Mouse (Mus musculus): ENCODE results near the gene Phf13. TPM values are rescaled to one million over a fixed set of nuclear protein-coding genes. Genes with fewer than 3 reads are reported as not detected.

Phf13 gene
- polyA plus RNA-seq, 1 experiment from 2014 or later = 33.4 TPM

DNA sequence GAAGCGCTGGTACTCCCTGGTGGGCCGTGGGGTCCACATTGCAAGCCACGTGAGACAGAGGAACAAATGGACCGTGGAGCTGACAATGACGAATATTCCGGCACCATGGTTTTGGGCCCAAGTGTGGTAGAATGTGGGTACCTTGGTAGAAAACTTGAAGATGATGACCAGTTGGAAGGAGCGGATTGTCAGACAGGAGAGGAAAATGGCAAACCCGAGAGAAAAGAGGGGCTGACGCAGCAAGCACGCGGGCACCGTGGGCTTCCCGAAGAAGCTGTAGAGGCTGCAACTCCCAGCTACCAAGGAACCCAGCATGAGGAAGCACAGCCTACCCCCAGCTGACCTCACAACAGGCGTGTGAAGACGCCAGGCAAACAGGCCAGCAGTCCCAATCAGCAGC lies 32.4 kb upstream of the Phf13 start:
- Histone ChIP-seq H3K36me3 (peaks cover 30% of the 10 kb centered on the region), H3K27me3 (ENCODE audit: low read depth, poor library complexity, severe bottlenecking) (peaks cover 12% of the 10 kb centered on the region), H3K27ac (no peak overlapping the region), H3K9me3 (replicated peaks) (no peaks in the 10 kb centered on the region), H3K4me1 (peaks cover 59% of the 10 kb centered on the region), H3K4me3 (peak overlapping the region; percentile 94)
- no peak for DNase-seq (ENCODE audit: low spot score)
- WGBS = 61% methylated on average over 15 of the region's 15 CpGs

DNA sequence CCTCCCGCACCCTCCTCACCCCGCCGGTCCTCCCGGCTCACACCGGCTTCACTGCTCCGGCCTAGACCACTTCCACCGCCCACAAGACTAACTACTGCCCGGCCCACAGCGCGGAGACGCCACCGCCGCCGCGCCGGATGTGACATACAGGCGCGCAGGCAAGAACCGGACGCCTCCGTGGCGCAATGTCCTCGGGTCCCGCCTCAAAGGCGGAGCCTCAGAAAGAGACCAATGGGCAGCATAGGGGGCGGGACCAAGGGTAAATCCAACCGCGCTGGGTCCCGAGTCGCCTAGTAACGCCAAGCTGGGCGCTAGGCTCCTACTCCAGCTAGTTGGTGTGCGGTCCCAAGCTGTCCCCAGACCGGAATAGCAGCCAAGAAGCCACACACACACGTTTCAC lies 31.5 kb upstream of the Phf13 start, which contains the start of gene Zbtb48:
Gene Zbtb48, minus strand, starts transcription at position 148 of the 400 bp plus-strand sequence.
- peaks cover 39% of the 10 kb centered on the region for H3K36me3 ChIP-seq
- peak within 1 kb of the TSS; percentile 94 for H3K4me3 ChIP-seq
- WGBS = 0% methylated on average over 35 of the region's 35 CpGs
- peaks cover 11% of the 10 kb centered on the region for H3K27me3 ChIP-seq (ENCODE audit: low read depth, poor library complexity, severe bottlenecking)
- H3K4me1 ChIP-seq = peaks cover 58% of the 10 kb centered on the region
- peak; percentile 93 for DNase-seq (ENCODE audit: low spot score)
- peak within 1 kb of the TSS; percentile 92 for H3K27ac ChIP-seq
- H3K9me3 ChIP-seq (replicated peaks) = no peaks in the 10 kb centered on the region

DNA sequence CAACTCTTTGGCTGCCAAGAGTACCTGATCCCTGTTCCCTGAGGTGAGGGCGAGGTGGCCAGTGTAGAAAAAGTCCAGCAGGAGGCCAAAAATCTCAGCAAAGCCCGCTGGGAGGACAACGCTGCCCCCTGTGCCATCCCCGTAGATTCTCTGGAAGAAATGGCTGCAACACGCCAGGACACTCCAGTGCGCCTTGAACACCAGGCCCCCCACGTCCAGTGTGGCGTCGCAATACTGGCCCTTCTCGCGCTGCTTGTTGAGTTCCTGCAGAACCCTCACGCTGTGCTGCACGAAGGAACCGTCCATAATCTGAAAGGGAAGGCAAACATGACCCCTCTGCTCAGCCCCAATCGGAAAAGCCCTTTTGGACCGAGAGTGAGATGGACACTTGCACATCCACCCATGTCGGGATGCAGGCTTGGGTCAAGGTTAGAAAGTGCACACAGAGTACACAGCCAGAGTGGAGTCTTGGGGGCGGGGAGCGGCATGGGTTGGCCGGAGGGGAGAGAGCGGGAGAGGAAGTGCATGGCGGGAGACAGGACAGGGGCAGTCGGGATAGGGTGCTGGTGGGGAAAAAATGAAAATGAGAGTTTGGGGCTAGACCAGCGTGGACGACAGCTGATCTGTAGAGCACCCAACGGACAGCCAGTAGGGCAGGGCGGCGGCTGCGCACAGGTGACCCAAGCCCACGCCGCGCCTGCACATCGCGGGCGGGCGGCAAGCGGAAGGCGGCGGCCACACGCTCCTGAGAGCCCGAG lies 30.9 kb upstream of the Phf13 start:
- H3K4me3 ChIP-seq = peak overlapping the region; percentile 94
- WGBS = 4% methylated on average over 41 of the region's 41 CpGs
- peak overlapping the region; percentile 92 for H3K27ac ChIP-seq
- no peak for DNase-seq (ENCODE audit: low spot score)
- peaks cover 5% of the 10 kb centered on the region; the same call in 1 of the 2 replicates for H3K27me3 ChIP-seq (ENCODE audit: low read depth, poor library complexity, severe bottlenecking)
- peaks cover 53% of the 10 kb centered on the region for H3K4me1 ChIP-seq
- peaks cover 45% of the 10 kb centered on the region for H3K36me3 ChIP-seq
- no peaks in the 10 kb centered on the region for H3K9me3 ChIP-seq (replicated peaks)

DNA sequence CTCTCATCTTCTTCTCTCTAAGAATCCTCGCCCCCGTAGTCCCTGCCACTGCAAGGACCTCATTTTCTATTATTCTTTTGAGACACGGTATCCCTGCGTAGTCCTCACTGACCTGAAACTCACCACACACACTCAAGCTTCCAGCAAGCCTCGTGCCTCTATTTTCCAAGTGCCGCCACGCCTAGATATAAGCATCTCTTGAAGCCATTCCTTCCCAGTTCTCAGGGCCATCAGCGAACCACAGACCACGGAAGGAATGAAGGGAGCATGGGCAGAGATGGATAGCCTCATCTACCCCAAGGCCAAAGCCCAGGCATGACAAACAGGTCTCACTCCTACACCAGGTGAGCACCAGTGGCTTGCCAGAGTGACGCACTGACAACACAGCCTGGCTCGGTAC lies 28.5 kb upstream of the Phf13 start:
- Histone ChIP-seq H3K4me1 (peaks cover 46% of the 10 kb centered on the region), H3K27ac (no peak overlapping the region), H3K36me3 (peaks cover 69% of the 10 kb centered on the region), H3K9me3 (replicated peaks) (no peaks in the 10 kb centered on the region), H3K27me3 (ENCODE audit: low read depth, poor library complexity, severe bottlenecking) (no peaks in the 10 kb centered on the region), H3K4me3 (0 out of 2 replicates have a peak overlapping the region, but pooled peaks have one; percentile 6)
- 93% methylated on average over 11 of the region's 11 CpGs for WGBS
- DNase-seq (ENCODE audit: low spot score) = no peak

DNA sequence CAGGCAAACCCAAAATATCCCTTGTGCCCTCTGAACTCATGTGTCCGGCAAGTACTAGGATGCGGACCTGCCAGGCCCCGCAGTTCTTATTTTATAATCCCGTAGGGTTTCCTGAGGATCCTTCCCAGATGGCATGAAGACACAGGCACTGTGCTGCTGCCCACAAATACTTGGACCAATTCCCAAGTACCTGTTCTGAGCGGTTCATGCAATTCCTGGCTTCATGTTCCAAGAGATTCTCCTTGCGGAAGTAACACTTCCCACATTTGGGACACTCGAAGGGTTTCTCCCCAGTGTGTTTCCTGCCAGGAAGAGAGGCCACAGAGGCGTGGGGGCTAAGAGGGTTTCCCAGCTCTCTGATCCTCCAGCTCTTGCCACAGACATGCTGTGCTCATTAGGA lies 26.4 kb upstream of the Phf13 start:
- Histone ChIP-seq H3K9me3 (replicated peaks) (no peaks in the 10 kb centered on the region), H3K27me3 (ENCODE audit: low read depth, poor library complexity, severe bottlenecking) (no peaks in the 10 kb centered on the region), H3K4me3 (no peak overlapping the region), H3K27ac (no peak overlapping the region), H3K36me3 (peaks cover 89% of the 10 kb centered on the region), H3K4me1 (peaks cover 33% of the 10 kb centered on the region)
- no peak for DNase-seq (ENCODE audit: low spot score)
- 91% methylated on average over 8 of the region's 8 CpGs for WGBS

DNA sequence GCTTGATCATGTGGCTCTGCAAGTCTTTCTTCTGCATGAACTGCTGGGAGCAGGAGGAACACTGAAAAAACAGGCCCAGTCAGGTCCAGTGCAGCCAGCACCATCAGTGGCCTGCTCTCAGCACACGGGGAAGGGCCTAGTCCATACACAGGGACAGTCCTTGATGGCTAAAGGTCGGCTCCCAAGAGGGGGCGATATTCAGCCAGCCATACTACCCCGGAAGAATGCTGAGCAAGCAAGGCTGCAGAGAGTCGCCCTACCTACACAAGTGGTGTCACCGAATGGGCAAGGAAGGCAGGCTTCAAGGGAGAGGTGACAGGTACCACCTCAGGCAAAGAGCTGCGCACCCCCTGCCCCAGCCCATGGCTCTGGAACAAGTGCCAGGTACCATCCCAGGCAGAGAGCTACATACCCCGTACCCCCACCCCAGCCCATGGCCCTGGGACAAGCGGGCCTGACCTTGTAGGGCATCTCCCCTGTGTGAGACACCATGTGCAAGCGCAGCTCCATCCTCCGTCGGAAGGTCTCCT lies 25.6 kb upstream of the Phf13 start:
- Histone ChIP-seq H3K27me3 (ENCODE audit: low read depth, poor library complexity, severe bottlenecking) (no peaks in the 10 kb centered on the region), H3K27ac (no peak overlapping the region), H3K9me3 (replicated peaks) (no peaks in the 10 kb centered on the region), H3K4me3 (no peak overlapping the region), H3K4me1 (peaks cover 26% of the 10 kb centered on the region), H3K36me3 (peaks cover 98% of the 10 kb centered on the region)
- 79% methylated on average over 12 of the region's 12 CpGs for WGBS
- DNase-seq (ENCODE audit: low spot score) = no peak

DNA sequence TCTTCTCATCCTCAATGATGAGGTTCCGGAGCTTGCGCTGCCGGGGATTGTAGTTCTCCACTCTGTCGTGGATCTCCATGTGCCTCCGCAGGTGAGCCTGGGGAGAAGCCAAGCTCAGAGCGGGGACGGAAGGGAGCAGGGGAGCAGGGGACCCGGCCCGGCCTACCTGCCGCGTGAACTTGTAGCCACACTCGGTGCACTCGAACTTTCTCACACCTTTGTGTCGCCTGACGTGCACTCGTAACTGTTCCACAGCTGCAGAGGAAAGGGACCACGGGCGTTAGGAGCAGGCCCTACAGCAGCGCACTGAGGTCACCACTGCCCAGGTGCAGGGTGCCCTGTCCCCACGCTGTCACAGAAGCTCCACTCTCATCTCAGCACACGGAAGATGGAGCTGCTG lies 24.0 kb upstream of the Phf13 start:
- DNase-seq (ENCODE audit: low spot score) = no peak
- peaks cover 99% of the 10 kb centered on the region for H3K36me3 ChIP-seq
- H3K27me3 ChIP-seq (ENCODE audit: low read depth, poor library complexity, severe bottlenecking) = no peaks in the 10 kb centered on the region
- H3K4me3 ChIP-seq = no peak overlapping the region
- WGBS = 94% methylated on average over 21 of the region's 21 CpGs
- H3K9me3 ChIP-seq (replicated peaks) = no peaks in the 10 kb centered on the region
- peaks cover 10% of the 10 kb centered on the region for H3K4me1 ChIP-seq
- no peak overlapping the region for H3K27ac ChIP-seq

DNA sequence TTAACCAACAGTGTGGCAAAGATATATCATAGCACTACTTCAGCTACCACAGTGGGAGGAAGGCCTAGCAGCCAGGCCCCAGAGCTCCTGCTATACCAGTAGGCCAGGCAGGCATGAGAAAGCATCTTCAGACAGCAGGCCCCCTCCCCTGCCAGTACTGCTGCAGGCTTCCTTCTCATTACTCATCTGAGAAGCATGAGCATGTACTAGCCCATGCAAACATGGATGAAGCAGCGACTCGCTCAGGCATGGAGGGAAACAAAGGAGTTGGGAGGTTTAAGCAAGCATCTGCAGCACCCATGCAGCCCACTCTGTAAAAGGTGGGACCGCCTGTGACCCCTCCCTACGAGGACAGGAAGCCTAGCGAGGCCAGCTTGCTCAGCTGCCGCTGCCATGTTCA lies 23.0 kb upstream of the Phf13 start:
- peaks cover 99% of the 10 kb centered on the region for H3K36me3 ChIP-seq
- H3K9me3 ChIP-seq (replicated peaks) = no peaks in the 10 kb centered on the region
- no peak for DNase-seq (ENCODE audit: low spot score)
- no peaks in the 10 kb centered on the region for H3K27me3 ChIP-seq (ENCODE audit: low read depth, poor library complexity, severe bottlenecking)
- H3K4me1 ChIP-seq = peaks cover under 1% of the 10 kb centered on the region
- H3K27ac ChIP-seq = no peak overlapping the region
- H3K4me3 ChIP-seq = no peak overlapping the region
- 92% methylated on average over 6 of the region's 6 CpGs for WGBS

DNA sequence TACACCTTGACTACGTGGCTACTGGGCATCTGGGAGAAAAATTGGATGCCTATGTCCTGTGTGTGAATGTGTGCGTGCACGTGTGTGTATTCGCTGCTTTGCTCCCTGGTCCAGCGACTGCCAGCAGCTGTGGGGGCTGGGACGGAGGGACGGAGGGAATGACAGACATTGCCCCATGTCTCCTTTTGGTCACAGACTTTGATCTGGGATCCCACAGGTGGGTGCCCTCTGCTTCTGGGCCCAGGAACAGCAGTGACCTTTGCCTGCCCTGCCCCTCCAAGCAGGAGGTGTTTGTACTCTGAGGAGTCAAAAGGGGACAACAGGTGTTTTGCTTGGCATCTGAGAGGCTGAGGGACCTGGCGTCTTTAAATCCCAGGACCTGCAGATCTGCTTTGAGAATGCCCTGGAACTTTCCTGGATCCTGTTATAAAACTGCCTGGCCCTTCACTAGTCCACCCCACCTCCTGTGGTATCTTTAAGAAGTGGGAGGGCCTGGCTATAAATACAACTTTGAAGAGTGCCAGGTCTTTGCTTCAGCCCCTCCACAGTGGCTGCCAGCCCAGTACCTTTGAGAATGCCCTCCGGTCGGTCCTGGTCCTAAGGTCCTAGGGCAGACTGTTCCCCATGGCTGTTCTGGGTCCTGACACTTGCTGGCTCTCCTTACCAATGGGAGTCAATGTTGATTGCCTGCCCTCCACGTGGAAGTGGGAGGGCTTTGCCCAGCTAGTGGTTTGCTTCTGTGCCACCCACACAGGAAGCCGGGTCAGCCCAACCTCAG lies 17.2 kb upstream of the Phf13 start:
- Histone ChIP-seq H3K36me3 (peaks cover 67% of the 10 kb centered on the region), H3K9me3 (replicated peaks) (no peaks in the 10 kb centered on the region), H3K27me3 (ENCODE audit: low read depth, poor library complexity, severe bottlenecking) (peaks cover under 1% of the 10 kb centered on the region; the same call in 1 of the 2 replicates), H3K27ac (no peak overlapping the region), H3K4me3 (no peak overlapping the region), H3K4me1 (peaks cover 39% of the 10 kb centered on the region)
- 88% methylated on average over 12 of the region's 12 CpGs for WGBS
- DNase-seq (ENCODE audit: low spot score) = no peak

DNA sequence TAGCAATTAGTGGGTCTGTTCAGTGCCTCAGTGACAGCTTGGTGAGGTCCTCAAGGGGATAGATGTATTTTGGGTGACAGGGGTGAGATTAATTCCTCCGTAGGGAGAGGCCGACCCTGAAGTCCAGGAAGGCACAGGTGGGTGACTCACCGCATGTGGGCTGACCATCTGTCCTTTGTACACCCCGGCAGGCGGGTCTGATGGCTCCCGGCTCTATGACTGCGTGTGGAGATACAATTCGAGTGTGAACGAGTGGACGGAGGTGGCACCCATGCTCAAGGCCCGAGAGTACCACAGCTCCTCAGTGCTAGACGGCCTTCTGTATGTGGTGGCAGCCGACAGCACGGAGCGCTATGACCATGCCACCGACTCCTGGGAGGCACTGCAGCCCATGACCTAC lies 16.1 kb upstream of the Phf13 start:
- H3K4me3 ChIP-seq = no peak overlapping the region
- peaks cover 50% of the 10 kb centered on the region for H3K4me1 ChIP-seq
- no peak overlapping the region for H3K27ac ChIP-seq
- 95% methylated on average over 16 of the region's 16 CpGs for WGBS
- H3K36me3 ChIP-seq = peaks cover 55% of the 10 kb centered on the region
- peaks cover 12% of the 10 kb centered on the region for H3K27me3 ChIP-seq (ENCODE audit: low read depth, poor library complexity, severe bottlenecking)
- no peaks in the 10 kb centered on the region for H3K9me3 ChIP-seq (replicated peaks)
- DNase-seq (ENCODE audit: low spot score) = no peak

DNA sequence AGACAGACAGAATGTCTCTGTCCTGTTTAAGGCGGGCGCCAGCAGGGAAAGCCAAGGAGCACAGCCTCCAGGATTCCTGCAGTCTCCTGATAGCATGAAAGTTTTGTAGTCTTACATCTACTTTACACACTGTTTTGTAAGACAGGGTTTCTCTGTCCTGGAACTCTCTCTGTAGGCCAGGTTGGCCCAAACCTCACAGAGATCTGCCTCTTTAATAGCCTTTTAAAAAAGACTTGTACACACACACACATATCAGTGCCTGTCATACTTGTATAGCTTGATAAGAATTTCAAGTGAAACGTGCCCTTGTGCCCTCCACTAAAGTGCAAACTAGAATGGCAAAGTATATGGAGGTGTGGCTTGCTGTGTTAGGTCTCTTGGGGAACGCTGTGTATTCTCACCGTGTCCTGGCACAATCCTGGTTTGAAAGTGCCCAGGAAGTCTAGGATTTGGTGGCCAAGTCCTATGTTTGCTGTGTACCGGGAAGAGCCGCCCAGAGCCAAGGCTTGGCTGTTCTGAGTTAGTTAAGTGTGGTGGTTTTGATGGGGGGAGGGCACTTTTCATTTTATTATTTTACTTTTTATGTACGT lies 15.2 kb upstream of the Phf13 start:
- peak overlapping the region; percentile 93 for H3K4me3 ChIP-seq
- DNase-seq (ENCODE audit: low spot score) = no peak
- H3K36me3 ChIP-seq = peaks cover 47% of the 10 kb centered on the region
- no peaks in the 10 kb centered on the region for H3K9me3 ChIP-seq (replicated peaks)
- no peak overlapping the region for H3K27ac ChIP-seq
- H3K27me3 ChIP-seq (ENCODE audit: low read depth, poor library complexity, severe bottlenecking) = peaks cover 20% of the 10 kb centered on the region
- peaks cover 52% of the 10 kb centered on the region for H3K4me1 ChIP-seq
- WGBS = 87% methylated on average over 8 of the region's 8 CpGs

DNA sequence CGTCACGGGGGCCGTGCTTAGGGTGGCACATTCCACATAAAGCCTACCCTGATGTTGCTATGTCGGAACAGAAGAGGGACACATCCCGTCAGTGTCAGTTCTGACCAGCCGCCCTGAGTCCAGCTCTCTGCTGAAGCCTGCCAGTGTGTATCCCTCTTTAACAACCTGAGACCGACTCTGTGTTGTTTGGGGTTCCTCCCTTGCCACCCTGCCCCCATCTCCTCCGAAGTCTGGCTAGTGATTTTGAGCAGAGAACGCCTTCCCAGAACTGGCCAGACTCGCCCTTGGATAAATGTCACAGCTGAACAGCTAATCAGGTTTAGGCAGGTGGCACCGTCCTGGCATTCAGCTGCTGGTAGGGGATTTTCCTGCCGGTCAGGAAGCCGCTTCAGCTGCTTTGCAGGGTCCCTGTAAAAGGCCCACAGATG lies 14.7 kb upstream of the Phf13 start:
- 0 out of 2 replicates have a peak overlapping the region, but pooled peaks have one; percentile 89 for H3K27ac ChIP-seq
- no peak for DNase-seq (ENCODE audit: low spot score)
- H3K4me1 ChIP-seq = peaks cover 52% of the 10 kb centered on the region
- peak overlapping the region; percentile 93 for H3K4me3 ChIP-seq
- H3K9me3 ChIP-seq (replicated peaks) = no peaks in the 10 kb centered on the region
- H3K27me3 ChIP-seq (ENCODE audit: low read depth, poor library complexity, severe bottlenecking) = peaks cover 20% of the 10 kb centered on the region
- WGBS = 17% methylated on average over 13 of the region's 13 CpGs
- H3K36me3 ChIP-seq = peaks cover 41% of the 10 kb centered on the region
